Mouse (Mus musculus) lung, postnatal 0 days (tissue): ENCODE data around the gene Mcemp1. TPM values are rescaled to one million over a fixed set of nuclear protein-coding genes. Genes with fewer than 3 reads are reported as not detected.
A peak's percentile ranks its signal among the peaks of the same experiment; 100 is the strongest.

Experiments used
- ATAC-seq: fragments of 200-750 bp; cut with Nextera tagmentation; 2 replicates; pipeline ENCODE4 v1.8.0; 2017; ENCODE audit warnings: moderate library complexity
- DNase-seq: peaks from one replicate; pipeline ENCODE4 v3.0.0-alpha.2; 2016; ENCODE audit warnings: low spot score
- H3K27ac ChIP-seq: fragments of 300-500 bp; sonication (generic); 2 replicates; pipeline ENCODE4 v1.5.1; 2014; ENCODE audit warnings: antibody characterized with exemption, mild to moderate bottlenecking, low read length, mixed read lengths
- H3K27me3 ChIP-seq: fragments of 300-500 bp; sonication (generic); replicated peaks from 2 replicates; pipeline ENCODE4 v1.6.1; 2014; ENCODE audit warnings: low read length, mixed read lengths; ENCODE audit not compliant: insufficient read depth
- H3K36me3 ChIP-seq: fragments of 300-500 bp; sonication (generic); 2 replicates; pipeline ENCODE4 v1.6.1; 2014; ENCODE audit warnings: low read length, mixed read lengths; ENCODE audit not compliant: insufficient read depth
- H3K4me1 ChIP-seq: fragments of 300-500 bp; sonication (generic); 2 replicates; pipeline ENCODE4 v1.6.1; 2014; ENCODE audit warnings: antibody characterized with exemption, low read depth, low read length, mixed read lengths; ENCODE audit not compliant: insufficient read depth
- H3K4me2 ChIP-seq: fragments of 300-500 bp; sonication (generic); replicated peaks from 2 replicates; pipeline ENCODE4 v1.6.1; 2014; ENCODE audit warnings: low read depth, mild to moderate bottlenecking, low read length, moderate library complexity, mixed read lengths
- H3K4me3 ChIP-seq: fragments of 300-500 bp; sonication (generic); 2 replicates; pipeline ENCODE4 v1.5.1; 2014; ENCODE audit warnings: low read depth, low read length
- H3K9ac ChIP-seq: fragments of 300-500 bp; sonication (generic); replicated peaks from 2 replicates; pipeline ENCODE4 v1.6.1; 2014; ENCODE audit warnings: low read depth, mild to moderate bottlenecking
- H3K9me3 ChIP-seq: fragments of 300-500 bp; sonication (generic); 2 replicates; pipeline ENCODE4 v1.6.1; 2016; ENCODE audit warnings: low read length, mixed read lengths
- CTCF ChIP-seq: IDR thresholded peaks from 2 replicates; pipeline ENCODE4 v1.5.1; 2016; ENCODE audit warnings: antibody characterized with exemption, mild to moderate bottlenecking
- EP300 ChIP-seq: IDR thresholded peaks from 2 replicates; pipeline ENCODE4 v1.6.1; 2016; ENCODE audit warnings: antibody characterized with exemption, mild to moderate bottlenecking, control low read depth
- WGBS: fragments of 180-500 bp; shearing (Covaris S2); extraction: QIAGEN DNeasy Blood & Tissue Kit; methylation state at CpG from one replicate; pipeline ENCODE4 v1.1.7; 2014; 5-methylcytosine and 5-hydroxymethylcytosine counted together
- polyA plus RNA-seq: library from polyadenylated mRNA; unstranded; fragments of >200 nt; fragmentation: Nextera tagmentation; extraction: Ambion mirVana; gene quantifications from 2 replicates; pipeline ENCODE4 v1.2.1, GENCODE M21; 2015

The Mcemp1 gene
- polyA plus RNA-seq, 1 experiment from 2014 or later = 20.2 TPM

DNA sequence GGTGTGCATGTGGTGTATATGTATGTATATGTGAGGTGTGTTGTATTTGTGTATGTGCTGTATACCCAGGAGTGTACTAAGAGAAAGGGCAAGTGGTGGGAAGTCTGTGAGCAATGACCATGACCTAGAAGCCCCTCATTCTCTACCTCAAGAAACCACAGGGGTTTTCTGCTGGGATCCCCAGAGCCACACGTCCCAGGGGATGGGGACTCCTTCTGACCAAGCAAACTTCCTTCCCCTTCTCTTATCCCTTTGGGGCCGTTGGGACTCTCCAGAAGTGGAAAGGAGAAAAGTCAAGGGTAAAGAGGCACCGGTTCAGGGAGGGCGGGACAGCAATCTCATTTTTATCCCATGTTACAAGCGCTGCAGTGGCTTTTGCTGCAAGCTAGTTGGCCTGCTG is 19.9 kb downstream of the Mcemp1 start:
- no peak overlapping the region for H3K27ac ChIP-seq
- DNase-seq (no peak), ATAC-seq (no peak)
- no peaks in the 10 kb centered on the region for H3K27me3 ChIP-seq
- no peak overlapping the region for H3K4me3 ChIP-seq
- 57% methylated on average over 5 of the region's 5 CpGs for WGBS
- H3K9ac ChIP-seq = no peak overlapping the region
- H3K36me3 ChIP-seq = no peaks in the 10 kb centered on the region
- H3K4me2 ChIP-seq = no peak overlapping the region
- H3K4me1 ChIP-seq = no peaks in the 10 kb centered on the region
- no peaks in the 10 kb centered on the region for H3K9me3 ChIP-seq
- no peak for TF ChIP-seq CTCF
- TF ChIP-seq EP300 = no peak

DNA sequence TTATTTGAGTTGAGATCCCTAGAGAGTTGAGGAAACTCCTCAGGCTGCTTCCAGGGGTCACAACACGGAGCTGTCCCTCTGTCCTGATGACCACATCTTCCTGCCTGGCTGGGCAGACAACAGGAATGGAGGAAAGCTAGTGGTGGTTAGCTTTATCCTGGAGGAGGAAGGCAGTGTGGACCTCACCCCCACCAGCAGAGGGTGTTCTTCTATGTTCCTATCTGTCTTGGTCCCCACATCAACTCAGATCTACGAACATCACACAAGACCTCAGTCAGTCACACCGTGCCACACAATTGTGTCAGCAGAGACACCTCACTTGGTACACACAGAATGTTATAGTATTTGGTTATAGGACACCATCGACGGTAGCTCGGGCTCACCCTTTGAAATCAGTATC is 22.0 kb downstream of the Mcemp1 start:
- no peaks in the 10 kb centered on the region for H3K4me1 ChIP-seq
- H3K9me3 ChIP-seq = no peaks in the 10 kb centered on the region
- ATAC-seq (no peak), DNase-seq (no peak)
- 73% methylated on average over 6 of the region's 6 CpGs for WGBS
- no peak for TF ChIP-seq CTCF
- TF ChIP-seq EP300 = no peak
- H3K4me3 ChIP-seq = no peak overlapping the region
- no peaks in the 10 kb centered on the region for H3K36me3 ChIP-seq
- H3K4me2 ChIP-seq = no peak overlapping the region
- no peaks in the 10 kb centered on the region for H3K27me3 ChIP-seq
- no peak overlapping the region for H3K9ac ChIP-seq
- H3K27ac ChIP-seq = no peak overlapping the region

DNA sequence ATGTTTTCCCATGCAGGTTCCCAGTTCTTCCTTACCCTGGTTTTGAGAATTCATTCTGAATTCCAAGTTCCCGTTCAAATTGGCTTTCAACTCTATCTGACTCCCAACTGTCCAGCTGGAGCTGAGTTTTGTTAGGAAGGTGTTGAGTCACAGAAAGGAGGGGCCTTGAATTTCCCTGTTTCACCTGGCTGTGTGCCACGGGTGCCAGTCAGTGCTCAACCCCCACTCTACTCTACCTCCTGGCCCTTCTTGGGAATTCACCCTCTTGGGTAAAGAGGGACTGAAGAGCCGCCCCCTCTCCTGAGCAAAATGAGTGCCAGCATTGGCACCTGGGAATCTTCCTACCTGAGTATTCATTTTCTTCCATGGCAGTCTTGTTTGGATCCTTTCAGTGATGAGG is 25.2 kb downstream of the Mcemp1 start:
- Histone ChIP-seq H3K36me3 (no peaks in the 10 kb centered on the region), H3K9me3 (no peaks in the 10 kb centered on the region), H3K4me2 (no peak overlapping the region), H3K4me1 (no peaks in the 10 kb centered on the region), H3K27me3 (no peaks in the 10 kb centered on the region), H3K27ac (no peak overlapping the region), H3K9ac (no peak overlapping the region), H3K4me3 (no peak overlapping the region)
- ATAC-seq (peak; percentile 70), DNase-seq (peak; percentile 67)
- WGBS = 52% methylated on average over 3 of the region's 3 CpGs
- TF ChIP-seq EP300 = no peak
- no peak for TF ChIP-seq CTCF

DNA sequence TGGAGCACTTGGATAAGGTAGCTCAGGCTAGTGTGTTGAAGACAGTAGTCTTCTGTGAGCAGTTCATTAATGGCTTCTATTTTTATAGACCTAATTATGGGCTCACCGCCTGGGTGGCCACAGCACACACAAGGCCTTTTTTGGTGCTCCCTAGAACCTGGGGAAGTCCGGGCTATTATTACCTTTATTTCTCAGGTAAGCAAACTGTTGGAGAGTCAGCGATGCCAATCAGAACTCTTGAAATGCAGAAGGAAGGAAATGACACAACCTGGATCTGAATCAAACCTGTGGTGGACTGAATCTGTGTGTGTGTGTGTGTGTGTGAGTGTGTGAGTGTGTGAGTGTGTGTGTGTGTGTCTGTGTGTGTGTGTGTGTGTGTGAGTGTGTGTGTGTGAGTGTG is 28.6 kb downstream of the Mcemp1 start, which contains the start of gene Fcer2a:
Fcer2a (minus strand) TSS at position 55 of the 400 bp plus-strand sequence.
- Histone ChIP-seq H3K9ac (no peak within 1 kb of the TSS), H3K36me3 (no peaks in the 10 kb centered on the region), H3K9me3 (no peaks in the 10 kb centered on the region), H3K4me3 (no peak within 1 kb of the TSS), H3K4me2 (no peak within 1 kb of the TSS), H3K27me3 (no peaks in the 10 kb centered on the region), H3K27ac (no peak within 1 kb of the TSS), H3K4me1 (no peaks in the 10 kb centered on the region)
- TF ChIP-seq CTCF (no peak), EP300 (no peak)
- no peak for ATAC-seq
- WGBS = 76% methylated on average over 3 of the region's 3 CpGs
- DNase-seq = no peak

DNA sequence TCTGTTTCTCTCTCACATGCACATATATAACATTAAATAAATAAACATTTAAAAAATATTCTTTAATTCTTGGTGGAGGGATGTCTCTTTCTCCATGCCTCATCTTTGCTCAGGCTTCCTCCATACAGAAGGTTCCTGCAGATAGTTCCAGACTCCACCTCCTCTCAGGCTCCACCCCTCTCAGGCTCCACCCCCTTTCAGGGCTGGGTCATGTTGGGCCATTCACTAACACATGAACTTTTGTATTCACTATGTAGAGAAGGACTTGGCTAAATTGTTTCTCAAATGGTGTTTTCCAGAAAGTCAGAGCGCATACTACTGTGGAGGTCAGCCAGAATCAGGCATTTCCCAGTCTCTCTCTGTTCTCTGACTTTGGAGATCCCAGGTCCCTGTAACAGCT is 35.9 kb downstream of the Mcemp1 start:
- Histone ChIP-seq H3K27me3 (no peaks in the 10 kb centered on the region), H3K4me3 (no peak overlapping the region), H3K9me3 (no peaks in the 10 kb centered on the region), H3K4me1 (no peaks in the 10 kb centered on the region), H3K36me3 (no peaks in the 10 kb centered on the region), H3K27ac (no peak overlapping the region), H3K4me2 (no peak overlapping the region), H3K9ac (no peak overlapping the region)
- no peak for TF ChIP-seq EP300
- no peak for TF ChIP-seq CTCF
- WGBS = 92% methylated on average over 1 of the region's 1 CpGs
- no peak for ATAC-seq
- DNase-seq = no peak

DNA sequence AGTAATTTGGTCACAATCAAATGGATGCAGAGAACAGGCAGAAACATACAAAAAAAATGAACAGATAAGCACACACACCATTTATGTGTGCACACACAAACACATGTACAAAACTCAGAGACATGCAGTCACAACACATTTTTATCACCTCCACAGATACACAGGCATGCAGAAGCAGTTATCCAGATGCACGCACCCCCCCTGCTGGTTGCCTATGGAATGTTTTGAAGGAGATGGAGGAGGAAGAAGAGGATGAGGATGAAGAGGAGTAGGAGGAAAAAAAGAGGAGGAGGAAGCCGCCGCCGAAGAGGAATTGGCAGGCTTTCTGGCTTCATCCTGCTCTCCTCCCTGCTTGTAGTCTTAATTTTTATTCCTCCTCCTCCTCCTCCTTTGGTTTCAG is 40.2 kb downstream of the Mcemp1 start:
- no peak for DNase-seq
- H3K4me1 ChIP-seq = no peaks in the 10 kb centered on the region

DNA sequence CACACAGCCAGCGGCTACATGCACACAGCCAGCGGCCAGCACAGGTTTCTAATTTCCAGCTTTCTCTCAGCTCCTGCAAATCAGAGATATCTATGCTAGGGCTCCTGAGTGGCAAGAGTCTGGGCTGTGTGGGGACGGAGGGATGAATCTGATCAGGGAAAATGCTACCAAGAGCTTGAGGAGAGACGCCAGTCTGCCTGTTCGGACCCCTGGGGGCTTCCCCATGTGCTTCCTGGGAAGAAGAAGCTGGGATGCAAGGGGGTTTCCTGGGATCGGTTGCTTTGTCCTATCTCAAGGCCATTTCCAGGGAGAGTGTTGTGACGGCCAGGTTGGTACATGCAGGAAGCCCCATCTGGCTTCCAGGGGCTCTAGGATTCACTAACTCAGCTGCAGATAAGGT is 42.1 kb downstream of the Mcemp1 start:
- Histone ChIP-seq H3K4me2 (no peak overlapping the region), H3K27ac (no peak overlapping the region), H3K9ac (no peak overlapping the region), H3K27me3 (no peaks in the 10 kb centered on the region), H3K36me3 (no peaks in the 10 kb centered on the region), H3K4me1 (no peaks in the 10 kb centered on the region), H3K4me3 (no peak overlapping the region), H3K9me3 (no peaks in the 10 kb centered on the region)
- TF ChIP-seq EP300 (no peak), CTCF (no peak)
- no peak for ATAC-seq
- DNase-seq = no peak
- WGBS = 61% methylated on average over 7 of the region's 7 CpGs

More for the DNA sequence above, 40.2 kb downstream of the Mcemp1 start:
- TF ChIP-seq EP300 (no peak), CTCF (peak; percentile 55)
- no peak overlapping the region for H3K9ac ChIP-seq
- no peaks in the 10 kb centered on the region for H3K36me3 ChIP-seq
- H3K27me3 ChIP-seq = no peaks in the 10 kb centered on the region
- no peak overlapping the region for H3K27ac ChIP-seq
- no peak overlapping the region for H3K4me2 ChIP-seq
- ATAC-seq = no peak
- no peak overlapping the region for H3K4me3 ChIP-seq
- H3K9me3 ChIP-seq = no peaks in the 10 kb centered on the region
- WGBS = 71% methylated on average over 4 of the region's 4 CpGs
